Comparison of ENCODE assay signal across 17 mouse cellular contexts in genomic region chr10:93365824-93366223, GRCm38 (mm10). TPM values are rescaled to one million over a fixed set of nuclear protein-coding genes. Genes with fewer than 3 reads are reported as not detected.
DNase-seq lines count a peak whose midpoint lies in the region; ATAC-seq and TF ChIP-seq lines count a peak whose summit lies in the region.
"Had no signal": no experiment of that assay in that cellular context is flagged by ENCODE, and none has a peak within 500 bp of the region (broad histone marks: within the 10 kb centered on the region; RNA-seq: fewer than 3 reads in every experiment).

No protein-coding gene starts in this region.

- peaks cover 15% of the 10 kb centered on the region for H3K4me1 ChIP-seq in heart, adult 2 months (ENCODE audit: control insufficient read depth, insufficient read depth, low read length)
- H3K4me1 ChIP-seq in liver, postnatal 0 days (ENCODE audit: insufficient read depth): peaks cover 2% of the 10 kb centered on the region; the same call in 1 of the 2 replicates
- H3K4me1 ChIP-seq in liver, embryonic 11.5 days (replicated peaks; ENCODE audit: control insufficient read depth, insufficient read depth, low read length): no peaks in the 10 kb centered on the region
- no peaks in the 10 kb centered on the region for H3K4me1 ChIP-seq in neural tube, embryonic 15.5 days
- H3K4me1 ChIP-seq: limb, embryonic 15.5 days had no signal

- no peak overlapping the region for H3K9ac ChIP-seq in heart, adult 2 months (ENCODE audit: low read depth, low read length)
- H3K9ac ChIP-seq in liver, postnatal 0 days (replicated peaks): no peak overlapping the region
- no peak overlapping the region for H3K9ac ChIP-seq in liver, embryonic 11.5 days (ENCODE audit: low read depth, low read length)
- no peak overlapping the region for H3K9ac ChIP-seq in neural tube, embryonic 15.5 days (replicated peaks)
- H3K9ac ChIP-seq: embryonic facial prominence, embryonic 13.5 days; limb, embryonic 15.5 days had no signal

- intact Hi-C loops in heart, adult 2 months (cut with DNase I): no loop called here
- intact Hi-C loops in heart, postnatal 36 days (cut with DNase I): no loop called here

- H3K4me3 ChIP-seq in heart, adult 2 months: no peak overlapping the region
- H3K4me3 ChIP-seq in liver, postnatal 0 days (ENCODE audit: low read depth, low read length): no peak overlapping the region
- no peak overlapping the region for H3K4me3 ChIP-seq in liver, embryonic 11.5 days (ENCODE audit: low read depth, low read length)
- no peak overlapping the region for H3K4me3 ChIP-seq in neural tube, embryonic 15.5 days (replicated peaks)
- H3K4me3 ChIP-seq: embryonic facial prominence, embryonic 13.5 days; forebrain, embryonic 10.5 days; limb, embryonic 15.5 days had no signal

- no peak for TF ChIP-seq POLR2A in heart, adult 2 months (IDR thresholded peaks at IDR 0.05; ENCODE audit: insufficient read depth, low read depth, low read length)

- H3K79me2 ChIP-seq in heart, adult 2 months (replicated peaks; ENCODE audit: control insufficient read depth, insufficient read depth, low read length): no peaks in the 10 kb centered on the region

- no peaks in the 10 kb centered on the region for H3K9me3 ChIP-seq in liver, postnatal 0 days (ENCODE audit: low read length)
- H3K9me3 ChIP-seq in liver, embryonic 11.5 days (ENCODE audit: control insufficient read depth, low read length): no peaks in the 10 kb centered on the region
- H3K9me3 ChIP-seq in neural tube, embryonic 15.5 days (replicated peaks): no peaks in the 10 kb centered on the region
- H3K9me3 ChIP-seq: embryonic facial prominence, embryonic 13.5 days; forebrain, embryonic 10.5 days; limb, embryonic 15.5 days had no signal

- 88% methylated on average over 5 of the region's 5 CpGs for WGBS in heart, adult 2 months
- 67% methylated on average over 5 of the region's 5 CpGs for WGBS in liver, postnatal 0 days (ENCODE audit: insufficient replicate concordance)
- 89% methylated on average over 5 of the region's 5 CpGs for WGBS in liver, embryonic 11.5 days
- 87% methylated on average over 5 of the region's 5 CpGs for WGBS in neural tube, embryonic 15.5 days

- DNase-seq in heart, adult 2 months: no peak
- no peak for DNase-seq in heart, postnatal 36 days
- DNase-seq in liver, postnatal 0 days: no peak
- DNase-seq in liver, embryonic 11.5 days (ENCODE audit: low spot score): no peak
- DNase-seq in ZHBTc4 (ENCODE audit: low read depth, low spot score): peak; percentile 82
- peak; percentile 36 for DNase-seq in splenic B cell, adult 2 months (ENCODE audit: low read depth, low spot score)
- DNase-seq in adrenal gland, postnatal 14 days: no peak
- DNase-seq: adrenal gland, adult 8-10 months; cerebellum, adult 11 months; heart, postnatal 10 days; kidney, postnatal 25 days; lung, postnatal 14 days; thymus, postnatal 4 days had no signal

- TF ChIP-seq CTCF in heart, adult 2 months (IDR thresholded peaks at IDR 0.05): peak; percentile 30
- 0 out of 2 replicates have a peak, but pooled peaks have one; percentile 20 for TF ChIP-seq CTCF in liver, postnatal 0 days (IDR thresholded peaks at IDR 0.05; ENCODE audit: low read depth)

- ATAC-seq in liver, postnatal 0 days: no peak
- no peak for ATAC-seq in liver, embryonic 11.5 days (replicated peaks; ENCODE audit: low FRiP score)
- no peak for ATAC-seq in neural tube, embryonic 15.5 days (ENCODE audit: low FRiP score)

- TF ChIP-seq EP300 in heart, adult 2 months (IDR thresholded peaks at IDR 0.05; ENCODE audit: insufficient read depth, low read depth, low read length): no peak
- no peak for TF ChIP-seq EP300 in liver, postnatal 0 days (IDR thresholded peaks at IDR 0.05; ENCODE audit: low read depth)

- no peaks in the 10 kb centered on the region for H3K36me3 ChIP-seq in heart, adult 2 months (ENCODE audit: control insufficient read depth, insufficient read depth, low read length)
- no peaks in the 10 kb centered on the region for H3K36me3 ChIP-seq in liver, postnatal 0 days (replicated peaks; ENCODE audit: insufficient read depth, low read length)
- H3K36me3 ChIP-seq in liver, embryonic 11.5 days (ENCODE audit: control insufficient read depth, insufficient read depth, low read length): no peaks in the 10 kb centered on the region
- H3K36me3 ChIP-seq in splenic B cell, adult 2 months (ENCODE audit: control insufficient read depth, insufficient read depth, low read length, poor library complexity, severe bottlenecking): no peaks in the 10 kb centered on the region
- H3K36me3 ChIP-seq in neural tube, embryonic 15.5 days: no peaks in the 10 kb centered on the region
- H3K36me3 ChIP-seq: embryonic facial prominence, embryonic 13.5 days; forebrain, embryonic 10.5 days; limb, embryonic 15.5 days had no signal

- H3K4me2 ChIP-seq in liver, postnatal 0 days (ENCODE audit: low read depth, low read length): no peak overlapping the region
- H3K4me2 ChIP-seq in liver, embryonic 11.5 days: no peak overlapping the region
- no peak overlapping the region for H3K4me2 ChIP-seq in neural tube, embryonic 15.5 days
- H3K4me2 ChIP-seq: embryonic facial prominence, embryonic 13.5 days; limb, embryonic 15.5 days had no signal

- no peak overlapping the region; the same call in 1 of the 2 replicates for H3K27ac ChIP-seq in heart, adult 2 months
- no peak overlapping the region for H3K27ac ChIP-seq in liver, postnatal 0 days (ENCODE audit: low read depth)
- no peak overlapping the region for H3K27ac ChIP-seq in liver, embryonic 11.5 days (ENCODE audit: low read depth, low read length)
- H3K27ac ChIP-seq in neural tube, embryonic 15.5 days (replicated peaks): no peak overlapping the region
- H3K27ac ChIP-seq: embryonic facial prominence, embryonic 13.5 days; forebrain, embryonic 10.5 days; limb, embryonic 15.5 days had no signal

- no peaks in the 10 kb centered on the region for H3K27me3 ChIP-seq in heart, adult 2 months (ENCODE audit: control insufficient read depth, insufficient read depth, low read length)
- H3K27me3 ChIP-seq in liver, postnatal 0 days (ENCODE audit: insufficient read depth, low read length): no peaks in the 10 kb centered on the region
- H3K27me3 ChIP-seq in liver, embryonic 11.5 days (replicated peaks; ENCODE audit: control insufficient read depth, insufficient read depth, low read length): no peaks in the 10 kb centered on the region
- H3K27me3 ChIP-seq in splenic B cell, adult 2 months (ENCODE audit: control insufficient read depth, insufficient read depth, low read length, poor library complexity, severe bottlenecking): no peaks in the 10 kb centered on the region
- no peaks in the 10 kb centered on the region for H3K27me3 ChIP-seq in neural tube, embryonic 15.5 days (replicated peaks)
- H3K27me3 ChIP-seq: embryonic facial prominence, embryonic 13.5 days; limb, embryonic 15.5 days had no signal

RNA-seq across cellular contexts. Expression of gene Elk3, which starts 54.9 kb away (rescaled TPM):
- total RNA-seq in heart, adult 2 months (2021): 10 to 100 TPM; 33.8 to 39.4 TPM
- polyA plus RNA-seq in heart, adult 2 months (2012; rRNA removed): 31.9 and 32.1 TPM in 2 replicates
- 10 to 100 TPM; 42.0 to 53.5 TPM for total RNA-seq in heart, postnatal 36 days (2021)
- polyA plus RNA-seq in liver, postnatal 0 days (2015; fragmentation: Nextera tagmentation; extraction: Ambion mirVana): 6.2 and 7.9 TPM in 2 replicates
- polyA plus RNA-seq in liver, embryonic 11.5 days (2014; fragmentation: Nextera tagmentation; extraction: Ambion mirVana): 15.9 and 17.6 TPM in 2 replicates
- polyA plus RNA-seq in neural tube, embryonic 15.5 days (2015; fragmentation: Nextera tagmentation; extraction: Ambion mirVana): 8.6 and 10.1 TPM in 2 replicates
- 50.4 and 58.0 TPM in 2 replicates for total RNA-seq in adrenal gland, postnatal 14 days (2021)

Comparison
In these comparisons a context has a peak if more than half of its experiments do, and no peak if none do; other contexts are left out.
1. DNase-seq: peak in ZHBTc4 (single experiment) and splenic B cell, adult 2 months (single experiment); none in heart, adult 2 months (0 of 2), heart, postnatal 36 days (0 of 2), liver, postnatal 0 days (single experiment), liver, embryonic 11.5 days (single experiment) and adrenal gland, postnatal 14 days (single experiment).